Mouse (Mus musculus): Measurements from ENCODE around the gene Prkca. TPM values are rescaled to one million over a fixed set of nuclear protein-coding genes. Genes with fewer than 3 reads are reported as not detected.

The Prkca gene
- 10.1 and 10.7 TPM in 2 replicates for total RNA-seq (2017)

GRCm38 (mm10) chr11:108343789-108344462 lies at the start of gene Prkca:
TSS of gene Prkca (minus strand) at chr11:108343928.
- ATAC-seq (ENCODE audit: extremely low read depth, insufficient number of reproducible peaks, low FRiP score, poor library complexity, severe bottlenecking): peak; percentile 53

- no peak for ATAC-seq (ENCODE audit: extremely low read depth, insufficient number of reproducible peaks, low FRiP score, poor library complexity, severe bottlenecking)
Measured at GRCm38 (mm10) chr11:108385666-108386024, 41.9 kb upstream of the Prkca start.

GRCm38 (mm10) chr11:108384920-108385665 lies 41.4 kb upstream of the Prkca start:
- ATAC-seq (ENCODE audit: extremely low read depth, insufficient number of reproducible peaks, low FRiP score, poor library complexity, severe bottlenecking): no peak

- ATAC-seq (ENCODE audit: extremely low read depth, insufficient number of reproducible peaks, low FRiP score, poor library complexity, severe bottlenecking): no peak
Measured at GRCm38 (mm10) chr11:108382664-108383063, 38.9 kb upstream of the Prkca start.

- no peak for ATAC-seq (ENCODE audit: extremely low read depth, insufficient number of reproducible peaks, low FRiP score, poor library complexity, severe bottlenecking)
Measured at GRCm38 (mm10) chr11:108378363-108378751, 34.6 kb upstream of the Prkca start.

- peak; percentile 81; the same call in 1 of the 2 replicates for ATAC-seq (ENCODE audit: extremely low read depth, insufficient number of reproducible peaks, low FRiP score, poor library complexity, severe bottlenecking)
Measured at GRCm38 (mm10) chr11:108377680-108378362, 34.1 kb upstream of the Prkca start.

GRCm38 (mm10) chr11:108376815-108377214 lies 33.1 kb upstream of the Prkca start:
- no peak for ATAC-seq (ENCODE audit: extremely low read depth, insufficient number of reproducible peaks, low FRiP score, poor library complexity, severe bottlenecking)

- no peak for ATAC-seq (ENCODE audit: extremely low read depth, insufficient number of reproducible peaks, low FRiP score, poor library complexity, severe bottlenecking)
Measured at GRCm38 (mm10) chr11:108367046-108367445, 23.3 kb upstream of the Prkca start.

- no peak for ATAC-seq (ENCODE audit: extremely low read depth, insufficient number of reproducible peaks, low FRiP score, poor library complexity, severe bottlenecking)
Measured at GRCm38 (mm10) chr11:108365600-108365999, 21.9 kb upstream of the Prkca start.

- ATAC-seq (ENCODE audit: extremely low read depth, insufficient number of reproducible peaks, low FRiP score, poor library complexity, severe bottlenecking): no peak
Measured at GRCm38 (mm10) chr11:108364945-108365589, 21.3 kb upstream of the Prkca start.

GRCm38 (mm10) chr11:108363991-108364390 lies 20.3 kb upstream of the Prkca start:
- no peak for ATAC-seq (ENCODE audit: extremely low read depth, insufficient number of reproducible peaks, low FRiP score, poor library complexity, severe bottlenecking)

GRCm38 (mm10) chr11:108362965-108363364 lies 19.2 kb upstream of the Prkca start:
- no peak for ATAC-seq (ENCODE audit: extremely low read depth, insufficient number of reproducible peaks, low FRiP score, poor library complexity, severe bottlenecking)

- no peak for ATAC-seq (ENCODE audit: extremely low read depth, insufficient number of reproducible peaks, low FRiP score, poor library complexity, severe bottlenecking)
Measured at GRCm38 (mm10) chr11:108360983-108361382, 17.3 kb upstream of the Prkca start.

GRCm38 (mm10) chr11:108358911-108359310 lies 15.2 kb upstream of the Prkca start:
- no peak for ATAC-seq (ENCODE audit: extremely low read depth, insufficient number of reproducible peaks, low FRiP score, poor library complexity, severe bottlenecking)

- no peak for ATAC-seq (ENCODE audit: extremely low read depth, insufficient number of reproducible peaks, low FRiP score, poor library complexity, severe bottlenecking)
Measured at GRCm38 (mm10) chr11:108356020-108356419, 12.3 kb upstream of the Prkca start.

- no peak for ATAC-seq (ENCODE audit: extremely low read depth, insufficient number of reproducible peaks, low FRiP score, poor library complexity, severe bottlenecking)
Measured at GRCm38 (mm10) chr11:108352842-108353388, 9.2 kb upstream of the Prkca start.

- no peak for ATAC-seq (ENCODE audit: extremely low read depth, insufficient number of reproducible peaks, low FRiP score, poor library complexity, severe bottlenecking)
Measured at GRCm38 (mm10) chr11:108350799-108351198, 7.1 kb upstream of the Prkca start.

- ATAC-seq (ENCODE audit: extremely low read depth, insufficient number of reproducible peaks, low FRiP score, poor library complexity, severe bottlenecking): no peak
Measured at GRCm38 (mm10) chr11:108345321-108345720, 1.6 kb upstream of the Prkca start.

GRCm38 (mm10) chr11:108344759-108345158 lies 1.0 kb upstream of the Prkca start:
- ATAC-seq (ENCODE audit: extremely low read depth, insufficient number of reproducible peaks, low FRiP score, poor library complexity, severe bottlenecking): no peak

All from neutrophil, adult 5-6 weeks (primary cell).